Mouse (Mus musculus): Measurements from ENCODE around the gene Zfp976. TPM values are rescaled to one million over a fixed set of nuclear protein-coding genes. Genes with fewer than 3 reads are reported as not detected.
"Not testable (repeated sequence)": the region's sequence is repeated elsewhere in the genome, so short reads cannot be mapped to it uniquely, and the experiment has no call there.

Zfp976 gene
- polyA plus RNA-seq (2012; rRNA removed) = 1.3 and 1.5 TPM in 2 replicates

GRCm38 (mm10) chr7:42642152-42643115, at the start of gene Zfp976:
Gene Zfp976 (minus strand): TSS chr7:42642588.
- peak within 1 kb of the TSS; percentile 33; the same call in 1 of the 2 replicates for H3K4me3 ChIP-seq (ENCODE audit: insufficient read depth, low read length)
- not testable (repeated sequence) for H3K27ac ChIP-seq (ENCODE audit: insufficient read depth, low read length); H3K4me1 ChIP-seq (ENCODE audit: control insufficient read depth, insufficient read depth, low read length)

GRCm38 (mm10) chr7:42680081-42680480, 37.7 kb upstream of the Zfp976 start:
- H3K27ac ChIP-seq (ENCODE audit: insufficient read depth, low read length); H3K4me1 ChIP-seq (ENCODE audit: control insufficient read depth, insufficient read depth, low read length); H3K4me3 ChIP-seq (ENCODE audit: insufficient read depth, low read length): not testable (repeated sequence)

GRCm38 (mm10) chr7:42679646-42680045, 37.3 kb upstream of the Zfp976 start:
- not testable (repeated sequence) for H3K27ac ChIP-seq (ENCODE audit: insufficient read depth, low read length); H3K4me1 ChIP-seq (ENCODE audit: control insufficient read depth, insufficient read depth, low read length); H3K4me3 ChIP-seq (ENCODE audit: insufficient read depth, low read length)

- H3K4me3 ChIP-seq (ENCODE audit: insufficient read depth, low read length); H3K4me1 ChIP-seq (ENCODE audit: control insufficient read depth, insufficient read depth, low read length); H3K27ac ChIP-seq (ENCODE audit: insufficient read depth, low read length): not testable (repeated sequence)
These were observed 17.8 kb upstream of the Zfp976 start for GRCm38 (mm10) chr7:42660140-42660539.

- H3K27ac ChIP-seq (ENCODE audit: insufficient read depth, low read length); H3K4me1 ChIP-seq (ENCODE audit: control insufficient read depth, insufficient read depth, low read length); H3K4me3 ChIP-seq (ENCODE audit: insufficient read depth, low read length): not testable (repeated sequence)
These were observed 12.8 kb upstream of the Zfp976 start for GRCm38 (mm10) chr7:42655211-42655610.

GRCm38 (mm10) chr7:42643120-42643620, 782 bp upstream of the Zfp976 start:
- H3K4me3 ChIP-seq (ENCODE audit: insufficient read depth, low read length); H3K4me1 ChIP-seq (ENCODE audit: control insufficient read depth, insufficient read depth, low read length); H3K27ac ChIP-seq (ENCODE audit: insufficient read depth, low read length): not testable (repeated sequence)

GRCm38 (mm10) chr7:42631031-42631430, 11.4 kb downstream of the Zfp976 start:
- not testable (repeated sequence) for H3K4me3 ChIP-seq (ENCODE audit: insufficient read depth, low read length); H3K27ac ChIP-seq (ENCODE audit: insufficient read depth, low read length); H3K4me1 ChIP-seq (ENCODE audit: control insufficient read depth, insufficient read depth, low read length)

- H3K27ac ChIP-seq (ENCODE audit: insufficient read depth, low read length); H3K4me1 ChIP-seq (ENCODE audit: control insufficient read depth, insufficient read depth, low read length): not testable (repeated sequence)
These were observed 46.7 kb downstream of the Zfp976 start for GRCm38 (mm10) chr7:42595666-42596065.

GRCm38 (mm10) chr7:42592413-42592812, 50.0 kb downstream of the Zfp976 start, which contains the start of gene Zfp977:
Gene Zfp977 (minus strand): TSS chr7:42592547.
- H3K27ac ChIP-seq (ENCODE audit: insufficient read depth, low read length); H3K4me1 ChIP-seq (ENCODE audit: control insufficient read depth, insufficient read depth, low read length); H3K4me3 ChIP-seq (ENCODE audit: insufficient read depth, low read length): not testable (repeated sequence)

More at GRCm38 (mm10) chr7:42595666-42596065, 46.7 kb downstream of the Zfp976 start:
- H3K4me3 ChIP-seq (ENCODE audit: insufficient read depth, low read length) = not testable (repeated sequence)

GRCm38 (mm10) chr7:42591311-42591710, 51.1 kb downstream of the Zfp976 start:
- H3K4me1 ChIP-seq (ENCODE audit: control insufficient read depth, insufficient read depth, low read length); H3K4me3 ChIP-seq (ENCODE audit: insufficient read depth, low read length); H3K27ac ChIP-seq (ENCODE audit: insufficient read depth, low read length): not testable (repeated sequence)

GRCm38 (mm10) chr7:42578488-42578887, 63.9 kb downstream of the Zfp976 start, which contains the start of gene Gm21028:
Gene Gm21028 (minus strand): TSS chr7:42578588.
- no peak within 1 kb of the TSS for H3K27ac ChIP-seq (ENCODE audit: insufficient read depth, low read length)
- TF ChIP-seq CTCF (IDR thresholded peaks at IDR 0.05; ENCODE audit: extremely low read depth, insufficient read depth, low read length) = no peak
- no peak for TF ChIP-seq POLR2A (IDR thresholded peaks at IDR 0.05; ENCODE audit: extremely low read depth, insufficient read depth, low read length)

More at GRCm38 (mm10) chr7:42578488-42578887, 63.9 kb downstream of the Zfp976 start, which contains the start of gene Gm21028:
- Histone ChIP-seq H3K4me3 (ENCODE audit: insufficient read depth, low read length) (no peak within 1 kb of the TSS), H3K4me1 (ENCODE audit: control insufficient read depth, insufficient read depth, low read length) (no peaks in the 10 kb centered on the region)

Other genes starting within 250 kb of the Zfp976 start
- gene 4933421I07Rik, start 194.5 kb downstream of the Zfp976 start, polyA plus RNA-seq (2012; rRNA removed) = not detected in 2 replicates
- 9.0 and 10.7 TPM in 2 replicates for gene Zfp141, start 136.8 kb downstream of the Zfp976 start, polyA plus RNA-seq (2012; rRNA removed)
- not detected in 2 replicates for gene Gm21028, start 64.0 kb downstream of the Zfp976 start, polyA plus RNA-seq (2012; rRNA removed)
- 0.62 and 0.75 TPM in 2 replicates for gene Zfp977, start 50.0 kb downstream of the Zfp976 start, polyA plus RNA-seq (2012; rRNA removed)
- gene Zfp975, start 50.2 kb upstream of the Zfp976 start, polyA plus RNA-seq (2012; rRNA removed) = 3.4 and 4.1 TPM in 2 replicates
- gene Gm17067, start 84.4 kb upstream of the Zfp976 start, polyA plus RNA-seq (2012; rRNA removed) = not detected in 2 replicates
- gene Vmn2r62, start 150.9 kb upstream of the Zfp976 start, polyA plus RNA-seq (2012; rRNA removed) = not detected in 2 replicates
- not detected in 2 replicates for gene Gm2381, start 224.6 kb upstream of the Zfp976 start, polyA plus RNA-seq (2012; rRNA removed)

Measured in cortical plate, adult 2 months (tissue).